Mouse (Mus musculus) limb, embryonic 14.5 days (tissue): ENCODE measurements around the gene Fem1a. TPM values are rescaled to one million over a fixed set of nuclear protein-coding genes. Genes with fewer than 3 reads are reported as not detected.

ENCODE experiments used
- ATAC-seq: fragments of 200-750 bp; cut with Nextera tagmentation; 2 replicates; pipeline ENCODE4 v1.8.0; 2017; ENCODE audit warnings: low read depth, moderate number of reproducible peaks, moderate TSS enrichment; ENCODE audit not compliant: low FRiP score
- DNase-seq: peaks from one replicate; pipeline ENCODE4 v3.0.0-alpha.2; 2015; ENCODE audit warnings: low spot score
- H3K27ac ChIP-seq: fragments of 300-500 bp; sonication (generic); replicated peaks from 2 replicates; pipeline ENCODE4 v1.5.1; 2014; ENCODE audit warnings: low read depth, mild to moderate bottlenecking, low read length, moderate library complexity, mixed read lengths
- H3K27me3 ChIP-seq: fragments of 300-500 bp; sonication (generic); 2 replicates; pipeline ENCODE4 v1.6.1; 2014; ENCODE audit warnings: low read length, mixed read lengths; ENCODE audit not compliant: control insufficient read depth, insufficient read depth
- H3K36me3 ChIP-seq: fragments of 300-500 bp; sonication (generic); 2 replicates; pipeline ENCODE4 v1.6.1; 2014; ENCODE audit warnings: mild to moderate bottlenecking, low read length, moderate library complexity, mixed read lengths; ENCODE audit not compliant: control insufficient read depth, insufficient read depth
- H3K4me1 ChIP-seq: fragments of 300-500 bp; sonication (generic); 2 replicates; pipeline ENCODE4 v1.6.1; 2014; ENCODE audit warnings: antibody characterized with exemption, low read length, mixed read lengths; ENCODE audit not compliant: control insufficient read depth, insufficient read depth
- H3K4me2 ChIP-seq: fragments of 300-500 bp; sonication (generic); replicated peaks from 2 replicates; pipeline ENCODE4 v1.6.1; 2014; ENCODE audit warnings: low read depth, mild to moderate bottlenecking, low read length, moderate library complexity; ENCODE audit not compliant: severe bottlenecking
- H3K4me3 ChIP-seq: fragments of 300-500 bp; sonication (generic); replicated peaks from 2 replicates; pipeline ENCODE4 v1.5.1; 2014; ENCODE audit warnings: low read length
- H3K9ac ChIP-seq: fragments of 300-500 bp; sonication (generic); 2 replicates; pipeline ENCODE4 v1.6.1; 2014; ENCODE audit warnings: mild to moderate bottlenecking, low read depth, low read length, moderate library complexity; ENCODE audit not compliant: severe bottlenecking
- H3K9me3 ChIP-seq: fragments of 300-500 bp; sonication (generic); 2 replicates; pipeline ENCODE4 v1.6.1; 2016; ENCODE audit warnings: low read length; ENCODE audit not compliant: control insufficient read depth
- POLR2A ChIP-seq: fragments of 200-500 bp; IDR thresholded peaks from 2 replicates; pipeline ENCODE4 v1.8.0; 2012; ENCODE audit warnings: inconsistent platforms, mild to moderate bottlenecking, moderate library complexity, borderline replicate concordance; ENCODE audit not compliant: insufficient read depth, insufficient read length; ENCODE audit errors: extremely low read depth
- WGBS: fragments of 180-500 bp; shearing (Covaris S2); extraction: QIAGEN DNeasy Blood & Tissue Kit; methylation state at CpG from one replicate; pipeline ENCODE4 v1.1.7; 2014; 5-methylcytosine and 5-hydroxymethylcytosine counted together
- polyA plus RNA-seq, 2 experiments: library from polyadenylated mRNA; depleted of rRNA in 1 of 2; stranded (reverse) in 1 of 2; unstranded in 1 of 2; fragments of >200 nt; fragmentation: Nextera tagmentation in 1 of 2; extraction: Ambion mirVana in 1 of 2; gene quantifications; 2 replicates each; pipeline versions ENCODE4 v1.2.1 to v1.2.3; 2012 to 2014

Fem1a gene
- polyA plus RNA-seq, 2 experiments, result 14.5 to 16.0 TPM

DNA sequence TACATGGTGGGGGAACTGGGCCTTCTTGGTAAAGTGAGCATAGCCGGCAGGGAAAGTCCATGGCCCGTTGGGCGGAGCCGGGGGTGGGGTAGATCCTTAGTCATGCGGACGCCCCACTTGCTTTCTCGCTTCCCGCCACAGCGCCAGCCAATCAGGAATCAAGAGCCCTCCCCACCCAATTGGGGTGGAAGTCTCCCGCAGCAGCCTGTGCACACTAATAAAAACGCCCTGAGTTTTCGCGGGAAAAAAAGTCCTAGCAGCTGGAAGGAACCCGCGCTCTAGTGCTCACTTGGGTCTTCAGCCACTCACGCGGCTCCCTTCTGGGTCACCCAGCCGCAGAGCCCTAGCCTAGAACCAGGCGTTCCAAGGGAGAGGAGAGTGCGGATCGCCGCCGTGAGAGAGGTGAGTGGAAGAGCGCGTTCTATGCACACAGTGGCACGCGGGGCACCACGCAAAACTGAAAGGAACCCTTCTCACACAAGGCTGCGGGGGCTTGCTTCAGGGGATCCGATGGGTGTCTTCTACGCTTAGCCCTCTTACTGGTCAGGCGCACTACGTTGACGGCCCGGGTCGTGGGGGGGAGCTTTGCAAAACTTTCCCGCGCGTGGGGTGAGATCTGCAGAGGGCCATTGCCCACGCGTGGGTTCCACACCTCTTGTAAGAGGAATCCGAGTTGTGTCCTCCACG, 46.7 kb downstream of the Fem1a start, which contains the start of gene Uhrf1:
Gene Uhrf1 (plus strand): TSS at position 162 of the 687 bp plus-strand sequence.
- H3K4me2 ChIP-seq, result peak within 1 kb of the TSS; percentile 99
- peak within 1 kb of the TSS; percentile 85 for H3K27ac ChIP-seq
- 0 out of 2 replicates have a peak, but pooled peaks have one; percentile 20 for TF ChIP-seq POLR2A
- H3K4me3 ChIP-seq, result peak within 1 kb of the TSS; percentile 74
- H3K4me1 ChIP-seq, result peaks cover 23% of the 10 kb centered on the region
- DNase-seq (peak; percentile 93), ATAC-seq (peak; percentile 86)
- H3K36me3 ChIP-seq, result peaks cover 24% of the 10 kb centered on the region
- H3K9ac ChIP-seq, result peak within 1 kb of the TSS; percentile 70
- no peaks in the 10 kb centered on the region for H3K27me3 ChIP-seq
- WGBS, result 1% methylated on average over 43 of the region's 43 CpGs
- H3K9me3 ChIP-seq, result no peaks in the 10 kb centered on the region

GRCm38 (mm10) chr17:56303847-56304586, 47.4 kb downstream of the Fem1a start:
- ATAC-seq (peak; percentile 95), DNase-seq (peak; percentile 97)
- Histone ChIP-seq H3K27ac (peak overlapping the region; percentile 85), H3K4me1 (peaks cover 23% of the 10 kb centered on the region), H3K9me3 (no peaks in the 10 kb centered on the region), H3K9ac (peak overlapping the region; percentile 70), H3K4me3 (peak overlapping the region; percentile 74), H3K4me2 (peak overlapping the region; percentile 99), H3K36me3 (peaks cover 26% of the 10 kb centered on the region), H3K27me3 (no peaks in the 10 kb centered on the region)
- 2% methylated on average over 65 of the region's 68 CpGs for WGBS
- 0 out of 2 replicates have a peak, but pooled peaks have one; percentile 21 for TF ChIP-seq POLR2A

DNA sequence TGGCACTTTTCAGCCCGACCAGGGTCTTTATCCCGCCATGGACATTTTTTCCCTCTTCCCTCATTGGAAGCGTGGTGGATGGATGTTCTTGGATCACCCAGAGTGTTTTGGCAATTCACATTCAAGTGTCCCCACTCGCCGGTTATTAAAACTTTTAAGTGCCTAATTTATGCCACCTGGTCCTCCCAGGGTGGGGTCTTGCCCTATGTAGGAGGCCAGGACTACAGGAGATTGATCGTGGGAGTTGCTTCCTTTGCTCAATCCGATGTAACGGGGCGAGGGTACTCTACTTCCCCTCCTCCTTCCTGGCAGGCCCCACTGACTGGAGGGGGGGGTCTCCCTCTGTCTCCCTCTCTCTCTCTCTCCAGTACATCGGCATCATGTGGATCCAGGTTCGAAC, 48.1 kb downstream of the Fem1a start:
- Histone ChIP-seq H3K9ac (peak overlapping the region; percentile 66), H3K27ac (no peak overlapping the region), H3K27me3 (no peaks in the 10 kb centered on the region), H3K9me3 (no peaks in the 10 kb centered on the region), H3K4me1 (peaks cover 23% of the 10 kb centered on the region), H3K4me3 (peak overlapping the region; percentile 74), H3K4me2 (peak overlapping the region; percentile 99), H3K36me3 (peaks cover 33% of the 10 kb centered on the region)
- ATAC-seq, result no peak
- 5% methylated on average over 11 of the region's 11 CpGs for WGBS
- no peak for TF ChIP-seq POLR2A
- no peak for DNase-seq

GRCm38 (mm10) chr17:56305156-56305555, 48.5 kb downstream of the Fem1a start:
- TF ChIP-seq POLR2A, result no peak
- H3K27ac ChIP-seq, result peak overlapping the region; percentile 21; the same call in 1 of the 2 replicates
- H3K9me3 ChIP-seq, result no peaks in the 10 kb centered on the region
- no peaks in the 10 kb centered on the region for H3K27me3 ChIP-seq
- 9% methylated on average over 9 of the region's 9 CpGs for WGBS
- H3K9ac ChIP-seq, result peak overlapping the region; percentile 66
- ATAC-seq (no peak), DNase-seq (no peak)
- H3K4me3 ChIP-seq, result peak overlapping the region; percentile 74
- peaks cover 23% of the 10 kb centered on the region for H3K4me1 ChIP-seq
- H3K4me2 ChIP-seq, result peak overlapping the region; percentile 99
- H3K36me3 ChIP-seq, result peaks cover 37% of the 10 kb centered on the region

DNA sequence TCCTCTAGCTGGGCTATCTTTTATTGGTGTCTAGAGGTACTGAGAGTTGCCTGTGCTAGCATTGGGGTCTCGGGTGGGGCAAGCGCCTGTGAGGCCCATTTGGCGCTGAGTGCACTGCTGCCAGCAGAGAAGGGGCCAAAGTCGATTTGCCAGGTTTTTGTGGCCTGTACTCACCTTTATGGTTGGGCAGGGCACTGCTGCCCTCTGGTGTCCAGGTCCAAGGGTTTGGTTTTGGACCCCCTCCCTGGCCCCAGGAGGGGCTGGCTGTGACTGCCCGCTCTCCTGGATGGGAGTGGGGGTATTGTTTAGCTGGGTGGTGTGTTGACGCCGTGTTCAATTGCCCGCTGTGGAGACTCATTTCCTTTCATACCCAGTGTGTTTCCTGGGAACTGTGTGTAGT, 49.2 kb downstream of the Fem1a start:
- Histone ChIP-seq H3K27me3 (no peaks in the 10 kb centered on the region), H3K4me2 (peak overlapping the region; percentile 99), H3K4me1 (peaks cover 23% of the 10 kb centered on the region), H3K9ac (no peak overlapping the region), H3K36me3 (peaks cover 44% of the 10 kb centered on the region), H3K9me3 (no peaks in the 10 kb centered on the region), H3K27ac (no peak overlapping the region), H3K4me3 (peak overlapping the region; percentile 74; the same call in 1 of the 2 replicates)
- WGBS, result 53% methylated on average over 8 of the region's 8 CpGs
- TF ChIP-seq POLR2A, result no peak
- DNase-seq (no peak), ATAC-seq (no peak)
